Mouse (Mus musculus) G1E-ER4 (cell line): ENCODE data around the gene Slc39a7. TPM values are rescaled to one million over a fixed set of nuclear protein-coding genes. Genes with fewer than 3 reads are reported as not detected.

Experiments
- GATA1 ChIP-seq: IDR thresholded peaks from one replicate; pipeline ENCODE4 v1.8.0; 2012; ENCODE audit warnings: low read length, inconsistent platforms
- polyA plus RNA-seq: library from polyadenylated mRNA; stranded (reverse); fragments of >175 nt; gene quantifications from 2 replicates; pipeline ENCODE4 v1.2.3, GENCODE M21; 2012

Slc39a7 gene
- polyA plus RNA-seq, 1 experiment, result 100 TPM

- no peak for TF ChIP-seq GATA1
These were observed 51.1 kb downstream of the Slc39a7 start for GRCm38 (mm10) chr17:33980181-33981035.

GRCm38 (mm10) chr17:33979512-33980050 lies 51.9 kb downstream of the Slc39a7 start:
- TF ChIP-seq GATA1, result no peak

- no peak for TF ChIP-seq GATA1
These were observed 52.9 kb downstream of the Slc39a7 start for GRCm38 (mm10) chr17:33978631-33979031.

Other genes with a start within 250 kb of the Slc39a7 start
- gene Angptl4, start 249.9 kb downstream of the Slc39a7 start, polyA plus RNA-seq, result not detected in 2 replicates
- gene Kank3, start 221.2 kb downstream of the Slc39a7 start, polyA plus RNA-seq, result 6.9 and 7.2 TPM in 2 replicates
- gene Rps28, start 207.1 kb downstream of the Slc39a7 start, polyA plus RNA-seq, result 1,425 and 5,080 TPM in 2 replicates
- gene Ndufa7, start 207.1 kb downstream of the Slc39a7 start, polyA plus RNA-seq, result 678 and 952 TPM in 2 replicates
- 9.3 and 14.4 TPM in 2 replicates for gene Cd320, start 188.6 kb downstream of the Slc39a7 start, polyA plus RNA-seq
- gene Gm7029, start 157.8 kb downstream of the Slc39a7 start, polyA plus RNA-seq, result not detected in 2 replicates
- gene Kifc1, start 141.0 kb downstream of the Slc39a7 start, polyA plus RNA-seq, result 88.1 and 95.0 TPM in 2 replicates
- not detected in 2 replicates for gene Platr17, start 126.5 kb downstream of the Slc39a7 start, polyA plus RNA-seq
- 57.5 and 59.5 TPM in 2 replicates for gene Daxx, start 122.3 kb downstream of the Slc39a7 start, polyA plus RNA-seq
- 77.2 and 82.0 TPM in 2 replicates for gene Tapbp, start 115.8 kb downstream of the Slc39a7 start, polyA plus RNA-seq
- gene Zbtb22, start 115.8 kb downstream of the Slc39a7 start, polyA plus RNA-seq, result 49.7 and 50.9 TPM in 2 replicates
- gene Rgl2, start 102.1 kb downstream of the Slc39a7 start, polyA plus RNA-seq, result 93.1 and 127 TPM in 2 replicates
- gene Pfdn6, start 91.3 kb downstream of the Slc39a7 start, polyA plus RNA-seq, result 358 and 374 TPM in 2 replicates
- 165 and 186 TPM in 2 replicates for gene Wdr46, start 91.0 kb downstream of the Slc39a7 start, polyA plus RNA-seq
- 11.6 and 14.2 TPM in 2 replicates for gene B3galt4, start 80.2 kb downstream of the Slc39a7 start, polyA plus RNA-seq
- 64.7 and 68.2 TPM in 2 replicates for gene Vps52, start 75.9 kb downstream of the Slc39a7 start, polyA plus RNA-seq
- gene Rps18, start 75.7 kb downstream of the Slc39a7 start, polyA plus RNA-seq, result 364 and 1,526 TPM in 2 replicates
- not detected in 2 replicates for gene H2-K1, start 31.3 kb downstream of the Slc39a7 start, polyA plus RNA-seq
- gene Ring1, start 7.0 kb downstream of the Slc39a7 start, polyA plus RNA-seq, result 56.3 and 62.8 TPM in 2 replicates
- gene H2-Ke6, start 3.6 kb downstream of the Slc39a7 start, polyA plus RNA-seq, result 64.0 and 94.1 TPM in 2 replicates
- gene Rxrb, start 130 bp upstream of the Slc39a7 start, polyA plus RNA-seq, result 176 and 194 TPM in 2 replicates
- gene Col11a2, start 7.8 kb upstream of the Slc39a7 start, polyA plus RNA-seq, result 0.96 and 1.5 TPM in 2 replicates
- gene H2-Oa, start 60.7 kb upstream of the Slc39a7 start, polyA plus RNA-seq, result not detected in 2 replicates
- gene H2-DMa, start 87.9 kb upstream of the Slc39a7 start, polyA plus RNA-seq, result 2.0 and 2.6 TPM in 2 replicates
- gene Brd2, start 91.0 kb upstream of the Slc39a7 start, polyA plus RNA-seq, result 215 and 310 TPM in 2 replicates
- gene H2-DMb2, start 111.6 kb upstream of the Slc39a7 start, polyA plus RNA-seq, result not detected in 2 replicates
- 0.10 TPM in 1 of 2 replicates, not detected in the other for gene H2-DMb1, start 121.4 kb upstream of the Slc39a7 start, polyA plus RNA-seq
- gene Tap1, start 155.9 kb upstream of the Slc39a7 start, polyA plus RNA-seq, result 1.1 and 1.4 TPM in 2 replicates
- gene Psmb9, start 156.1 kb upstream of the Slc39a7 start, polyA plus RNA-seq, result 0.27 and 0.33 TPM in 2 replicates
- gene Psmb8, start 166.0 kb upstream of the Slc39a7 start, polyA plus RNA-seq, result not detected in 2 replicates
- 37.0 and 46.3 TPM in 2 replicates for gene Tap2, start 171.8 kb upstream of the Slc39a7 start, polyA plus RNA-seq
- not detected in 2 replicates for gene H2-Ob, start 207.2 kb upstream of the Slc39a7 start, polyA plus RNA-seq
- gene H2-Ab1, start 226.0 kb upstream of the Slc39a7 start, polyA plus RNA-seq, result not detected in 2 replicates